Mouse (Mus musculus) kidney, embryonic 14.5 days (tissue): ENCODE results near the gene Kbtbd7. TPM values are rescaled to one million over a fixed set of nuclear protein-coding genes. Genes with fewer than 3 reads are reported as not detected.

Experiments
- ATAC-seq: fragments of 200-750 bp; cut with Nextera tagmentation; 2 replicates; pipeline ENCODE4 v1.8.0; 2017; ENCODE audit warnings: moderate number of reproducible peaks, mild to moderate bottlenecking, moderate TSS enrichment, moderate library complexity; ENCODE audit not compliant: low FRiP score, low TSS enrichment
- H3K27ac ChIP-seq: fragments of 300-500 bp; sonication (generic); 2 replicates; pipeline ENCODE4 v1.5.1; 2014; ENCODE audit warnings: low read depth, mild to moderate bottlenecking, low read length, moderate library complexity, mixed read lengths
- H3K27me3 ChIP-seq: fragments of 300-500 bp; sonication (generic); 2 replicates; pipeline ENCODE4 v1.6.1; 2014; ENCODE audit warnings: mild to moderate bottlenecking, low read length; ENCODE audit not compliant: control insufficient read depth, insufficient read depth
- H3K36me3 ChIP-seq: fragments of 300-500 bp; sonication (generic); 2 replicates; pipeline ENCODE4 v1.6.1; 2014; ENCODE audit warnings: low read length, mixed read lengths; ENCODE audit not compliant: control insufficient read depth, insufficient read depth
- H3K4me1 ChIP-seq: fragments of 300-500 bp; sonication (generic); 2 replicates; pipeline ENCODE4 v1.6.1; 2014; ENCODE audit warnings: low read length, mixed read lengths; ENCODE audit not compliant: control insufficient read depth, insufficient read depth
- H3K4me2 ChIP-seq: fragments of 300-500 bp; sonication (generic); replicated peaks from 2 replicates; pipeline ENCODE4 v1.6.1; 2014; ENCODE audit warnings: low read depth, mild to moderate bottlenecking, low read length
- H3K4me3 ChIP-seq: fragments of 300-500 bp; sonication (generic); 2 replicates; pipeline ENCODE4 v1.5.1; 2014; ENCODE audit warnings: mild to moderate bottlenecking, low read length
- H3K9ac ChIP-seq: fragments of 300-500 bp; sonication (generic); 2 replicates; pipeline ENCODE4 v1.6.1; 2014; ENCODE audit warnings: low read depth, mild to moderate bottlenecking, low read length, moderate library complexity
- H3K9me3 ChIP-seq: fragments of 300-500 bp; sonication (generic); 2 replicates; pipeline ENCODE4 v1.6.1; 2016; ENCODE audit warnings: low read length; ENCODE audit not compliant: control insufficient read depth
- WGBS: fragments of 180-500 bp; shearing (Covaris S2); extraction: QIAGEN DNeasy Blood & Tissue Kit; methylation state at CpG from one replicate; pipeline ENCODE4 v1.1.7; 2014; 5-methylcytosine and 5-hydroxymethylcytosine counted together
- polyA plus RNA-seq: library from polyadenylated mRNA; unstranded; fragments of >200 nt; fragmentation: Nextera tagmentation; extraction: Ambion mirVana; gene quantifications from 2 replicates; pipeline ENCODE4 v1.2.1, GENCODE M21; 2014

The Kbtbd7 gene
- polyA plus RNA-seq, 1 experiment from 2014 or later, result 15.6 TPM

- Histone ChIP-seq H3K4me1 (no peaks in the 10 kb centered on the region), H3K4me2 (no peak overlapping the region), H3K4me3 (no peak overlapping the region), H3K9ac (no peak overlapping the region), H3K27me3 (no peaks in the 10 kb centered on the region), H3K27ac (no peak overlapping the region), H3K9me3 (no peaks in the 10 kb centered on the region), H3K36me3 (peaks cover 76% of the 10 kb centered on the region)
- WGBS, result 31% methylated on average over 3 of the region's 3 CpGs
- no peak for ATAC-seq
Measured at GRCm38 (mm10) chr14:79467621-79468020, 41.3 kb downstream of the Kbtbd7 start.

GRCm38 (mm10) chr14:79473384-79473783, 47.1 kb downstream of the Kbtbd7 start:
- no peak overlapping the region for H3K4me3 ChIP-seq
- no peak for ATAC-seq

More at GRCm38 (mm10) chr14:79473384-79473783, 47.1 kb downstream of the Kbtbd7 start:
- H3K4me2 ChIP-seq, result no peak overlapping the region
- H3K27me3 ChIP-seq, result no peaks in the 10 kb centered on the region
- H3K4me1 ChIP-seq, result no peaks in the 10 kb centered on the region
- 91% methylated on average over 2 of the region's 2 CpGs for WGBS
- no peak overlapping the region for H3K9ac ChIP-seq
- H3K9me3 ChIP-seq, result no peaks in the 10 kb centered on the region
- peaks cover 71% of the 10 kb centered on the region for H3K36me3 ChIP-seq
- H3K27ac ChIP-seq, result no peak overlapping the region

Other genes starting within 250 kb of the Kbtbd7 start
- gene Zfp957, start 179.1 kb upstream of the Kbtbd7 start, polyA plus RNA-seq, result not detected in 2 replicates
- gene Rgcc, start 124.9 kb upstream of the Kbtbd7 start, polyA plus RNA-seq, result 22.7 and 26.0 TPM in 2 replicates
- gene Naa16, start 35.7 kb upstream of the Kbtbd7 start, polyA plus RNA-seq, result 38.5 and 45.9 TPM in 2 replicates
- 12.1 and 12.3 TPM in 2 replicates for gene Mtrf1, start 28.7 kb upstream of the Kbtbd7 start, polyA plus RNA-seq
- gene Kbtbd6, start 25.3 kb downstream of the Kbtbd7 start, polyA plus RNA-seq, result 2.9 and 3.2 TPM in 2 replicates
- gene Elf1, start 54.7 kb downstream of the Kbtbd7 start, polyA plus RNA-seq, result 13.9 and 18.5 TPM in 2 replicates
- 47.1 and 64.8 TPM in 2 replicates for gene Wbp4, start 55.0 kb downstream of the Kbtbd7 start, polyA plus RNA-seq
- 135 and 166 TPM in 2 replicates for gene Sugt1, start 161.2 kb downstream of the Kbtbd7 start, polyA plus RNA-seq
- 1.8 and 2.4 TPM in 2 replicates for gene Cnmd, start 235.7 kb downstream of the Kbtbd7 start, polyA plus RNA-seq